In genomic region chr17:71782699-71783365, GRCm38 (mm10) we compare ENCODE assay signal across 8 mouse cellular contexts. TPM values are rescaled to one million over a fixed set of nuclear protein-coding genes. Genes with fewer than 3 reads are reported as not detected.
DNase-seq lines count a peak whose midpoint lies in the region; ATAC-seq and TF ChIP-seq lines count a peak whose summit lies in the region.

No protein-coding gene starts in this region.

- H3K9ac ChIP-seq in intestine, embryonic 15.5 days = peak overlapping the region; percentile 50
- H3K9ac ChIP-seq in limb, embryonic 11.5 days (ENCODE audit: low read length) = peak overlapping the region; percentile 76
- H3K9ac ChIP-seq in midbrain, postnatal 0 days (replicated peaks; ENCODE audit: low read length, poor library complexity, severe bottlenecking) = peak overlapping the region; percentile 91

- 1% methylated on average over 43 of the region's 59 CpGs for WGBS in intestine, embryonic 15.5 days
- WGBS in limb, embryonic 11.5 days = under 1% methylated on average over 46 of the region's 59 CpGs
- under 1% methylated on average over 25 of the region's 59 CpGs for WGBS in midbrain, postnatal 0 days

- H3K27me3 ChIP-seq in intestine, embryonic 15.5 days (replicated peaks) = peaks cover 12% of the 10 kb centered on the region
- peaks cover 5% of the 10 kb centered on the region; the same call in 1 of the 2 replicates for H3K27me3 ChIP-seq in limb, embryonic 11.5 days (ENCODE audit: control insufficient read depth, insufficient read depth, low read length)
- H3K27me3 ChIP-seq in midbrain, postnatal 0 days (ENCODE audit: insufficient read depth, low read length) = no peaks in the 10 kb centered on the region

- 0 out of 2 replicates have a peak, but pooled peaks cover 5% of the 10 kb centered on the region for H3K4me1 ChIP-seq in intestine, embryonic 15.5 days (replicated peaks)
- 0 out of 2 replicates have a peak, but pooled peaks cover 3% of the 10 kb centered on the region for H3K4me1 ChIP-seq in limb, embryonic 11.5 days (ENCODE audit: control insufficient read depth, insufficient read depth, low read length)
- H3K4me1 ChIP-seq in midbrain, postnatal 0 days (ENCODE audit: insufficient read depth, low read length) = 0 out of 2 replicates have a peak, but pooled peaks cover 6% of the 10 kb centered on the region

- DNase-seq in ES-CJ7 (ENCODE audit: low read depth, low spot score) = peak; percentile 35
- DNase-seq in adrenal gland, postnatal 14 days = peak; percentile 50
- peak; percentile 25 to 36 for DNase-seq in frontal cortex, postnatal 14 days (ENCODE audit: low spot score in 2 of 2)
- DNase-seq in limb, embryonic 11.5 days (ENCODE audit: low spot score) = peak; percentile 59
- peak; percentile 54 for DNase-seq in midbrain, postnatal 0 days (ENCODE audit: low spot score)
- DNase-seq in yolk sac, embryonic 10.5 days (ENCODE audit: low spot score) = peak; percentile 5
- no peak for DNase-seq in spleen, postnatal 36 days (ENCODE audit: low spot score in 2 of 2)

- H3K27ac ChIP-seq in intestine, embryonic 15.5 days = no peak overlapping the region
- H3K27ac ChIP-seq in limb, embryonic 11.5 days (replicated peaks; ENCODE audit: low read depth, low read length) = no peak overlapping the region
- H3K27ac ChIP-seq in midbrain, postnatal 0 days (ENCODE audit: low read depth, low read length) = peak overlapping the region; percentile 79

- ATAC-seq in intestine, embryonic 15.5 days = peak; percentile 39
- peak; percentile 53; the same call in 1 of the 2 replicates for ATAC-seq in limb, embryonic 11.5 days (ENCODE audit: insufficient number of reproducible peaks, low FRiP score, low TSS enrichment, low read depth)
- ATAC-seq in midbrain, postnatal 0 days (ENCODE audit: low FRiP score) = peak; percentile 81

- no peaks in the 10 kb centered on the region for H3K36me3 ChIP-seq in intestine, embryonic 15.5 days
- no peaks in the 10 kb centered on the region for H3K36me3 ChIP-seq in limb, embryonic 11.5 days (ENCODE audit: control insufficient read depth, insufficient read depth, low read length)
- no peaks in the 10 kb centered on the region for H3K36me3 ChIP-seq in midbrain, postnatal 0 days (ENCODE audit: insufficient read depth, low read length)

- peak overlapping the region; percentile 90 for H3K4me2 ChIP-seq in intestine, embryonic 15.5 days (replicated peaks)
- H3K4me2 ChIP-seq in limb, embryonic 11.5 days (ENCODE audit: low read depth, severe bottlenecking) = peak overlapping the region; percentile 95
- peak overlapping the region; percentile 63 for H3K4me2 ChIP-seq in midbrain, postnatal 0 days (ENCODE audit: low read depth, low read length, poor library complexity, severe bottlenecking)

- peak overlapping the region; percentile 59 for H3K4me3 ChIP-seq in intestine, embryonic 15.5 days (replicated peaks)
- peak overlapping the region; percentile 55 for H3K4me3 ChIP-seq in limb, embryonic 11.5 days (ENCODE audit: low read depth, low read length)
- H3K4me3 ChIP-seq in midbrain, postnatal 0 days (ENCODE audit: low read depth, low read length) = peak overlapping the region; percentile 81

- peak; percentile 34 for TF ChIP-seq CTCF in midbrain, postnatal 0 days (IDR thresholded peaks at IDR 0.05)

- H3K9me3 ChIP-seq in intestine, embryonic 15.5 days = no peaks in the 10 kb centered on the region
- peaks cover 4% of the 10 kb centered on the region; the same call in 1 of the 2 replicates for H3K9me3 ChIP-seq in limb, embryonic 11.5 days (ENCODE audit: control insufficient read depth, low read length)
- H3K9me3 ChIP-seq in midbrain, postnatal 0 days (ENCODE audit: low read length) = 0 out of 2 replicates have a peak, but pooled peaks cover 4% of the 10 kb centered on the region

RNA-seq across cellular contexts. Expression of gene Clip4, which starts 14.6 kb away (rescaled TPM):
- total RNA-seq in adrenal gland, postnatal 14 days (2021) = 13.0 and 15.8 TPM in 2 replicates
- 3.4 and 3.9 TPM in 2 replicates for polyA plus RNA-seq in intestine, embryonic 15.5 days (2015; fragmentation: Nextera tagmentation; extraction: Ambion mirVana)
- 2.7 and 4.6 TPM in 2 replicates for polyA plus RNA-seq in limb, embryonic 11.5 days (2014; fragmentation: Nextera tagmentation; extraction: Ambion mirVana)
- total RNA-seq in midbrain, postnatal 0 days (2014; rRNA removed) = 15.8 and 28.4 TPM in 2 replicates
- polyA plus RNA-seq in midbrain, postnatal 0 days (2015; fragmentation: Nextera tagmentation; extraction: Ambion mirVana) = 16.4 and 16.9 TPM in 2 replicates

RNA-seq across cellular contexts. Expression of gene Pcare, which starts 30.1 kb away (rescaled TPM):
- total RNA-seq in adrenal gland, postnatal 14 days (2021) = not detected in 2 replicates
- polyA plus RNA-seq in intestine, embryonic 15.5 days (2015; fragmentation: Nextera tagmentation; extraction: Ambion mirVana) = not detected in 2 replicates
- not detected in 2 replicates for polyA plus RNA-seq in limb, embryonic 11.5 days (2014; fragmentation: Nextera tagmentation; extraction: Ambion mirVana)
- 0.11 TPM in 1 of 2 replicates, not detected in the other for total RNA-seq in midbrain, postnatal 0 days (2014; rRNA removed)
- polyA plus RNA-seq in midbrain, postnatal 0 days (2015; fragmentation: Nextera tagmentation; extraction: Ambion mirVana) = not detected in 2 replicates

Comparison
In these comparisons a context has a peak if more than half of its experiments do, and no peak if none do; other contexts are left out.
1. DNase-seq: peak in ES-CJ7 (single experiment), adrenal gland, postnatal 14 days (single experiment), frontal cortex, postnatal 14 days (2 of 2), limb, embryonic 11.5 days (single experiment), midbrain, postnatal 0 days (single experiment) and yolk sac, embryonic 10.5 days (single experiment); none in spleen, postnatal 36 days (0 of 2).
2. Peak in every context shown above with its lines, with median percentiles within 50 percentile points of each other: ATAC-seq, H3K4me2 ChIP-seq, H3K4me3 ChIP-seq and H3K9ac ChIP-seq.